Mouse (Mus musculus) ovary, postnatal 14 days (tissue): Measurements from ENCODE around the gene Adrm1.
"Not testable (repeated sequence)": the region's sequence is repeated elsewhere in the genome, so short reads cannot be mapped to it uniquely, and the experiment has no call there.

ENCODE experiments used
- DNase-seq: peaks from one replicate; pipeline ENCODE4 v3.0.0; 2022; ENCODE audit warnings: low spot score

The Adrm1 gene

DNA sequence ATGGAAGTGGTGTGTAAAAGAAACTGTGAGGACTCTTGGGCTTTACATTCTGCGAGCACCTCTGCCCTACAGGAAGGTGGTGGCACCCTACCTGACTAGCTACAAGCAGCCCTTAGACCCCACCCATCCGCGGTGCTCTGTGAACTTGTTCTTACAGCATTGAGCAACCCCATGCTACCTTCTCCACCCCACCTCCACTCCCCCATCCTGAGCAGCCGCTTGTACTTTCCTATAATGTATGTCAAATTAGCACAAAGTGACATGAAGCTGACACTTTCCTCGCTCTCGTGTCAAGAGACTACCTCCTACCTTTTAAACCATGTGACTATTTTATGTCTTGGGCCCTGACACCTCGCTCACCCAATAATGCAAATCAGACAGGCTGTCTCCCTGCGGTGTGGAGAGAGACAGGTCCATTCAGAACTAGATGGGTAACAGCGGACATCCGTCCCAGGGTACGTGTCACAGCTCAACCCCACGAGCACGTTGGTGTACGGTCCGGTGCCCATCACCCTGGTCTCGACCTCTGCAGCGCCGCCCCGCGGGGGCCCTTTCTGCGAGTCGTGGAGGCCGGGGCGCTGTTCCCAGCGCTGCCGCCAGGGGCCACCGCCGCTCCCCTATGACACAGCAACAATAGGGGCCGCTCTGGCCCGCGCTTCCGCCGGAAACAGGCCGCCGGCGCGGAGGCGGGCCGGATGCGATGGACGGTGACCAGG lies at the start of gene Adrm1:
Gene Adrm1, plus strand, starts transcription at position 680 of the 716 bp plus-strand sequence.
- DNase-seq = peak; percentile 96

DNA sequence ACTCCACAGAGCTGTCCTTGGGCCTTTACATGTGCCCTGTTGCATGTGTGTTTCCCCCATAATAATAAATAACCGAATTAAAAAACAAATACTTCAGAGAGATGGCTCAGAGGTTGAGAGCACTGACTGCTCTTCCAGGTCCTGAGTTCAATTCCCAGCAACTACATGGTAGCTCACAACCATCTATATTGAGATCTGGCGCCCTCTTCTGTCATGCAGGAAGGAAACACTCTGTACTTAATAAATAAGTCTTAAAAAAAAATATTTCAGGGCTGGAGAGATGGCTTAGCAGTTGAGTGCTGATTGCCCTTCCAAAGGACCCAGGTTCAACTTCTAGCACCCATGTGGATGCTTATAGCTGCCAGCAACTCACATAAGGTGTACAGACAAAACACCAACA lies 47.1 kb upstream of the Adrm1 start:
- DNase-seq = no peak

DNA sequence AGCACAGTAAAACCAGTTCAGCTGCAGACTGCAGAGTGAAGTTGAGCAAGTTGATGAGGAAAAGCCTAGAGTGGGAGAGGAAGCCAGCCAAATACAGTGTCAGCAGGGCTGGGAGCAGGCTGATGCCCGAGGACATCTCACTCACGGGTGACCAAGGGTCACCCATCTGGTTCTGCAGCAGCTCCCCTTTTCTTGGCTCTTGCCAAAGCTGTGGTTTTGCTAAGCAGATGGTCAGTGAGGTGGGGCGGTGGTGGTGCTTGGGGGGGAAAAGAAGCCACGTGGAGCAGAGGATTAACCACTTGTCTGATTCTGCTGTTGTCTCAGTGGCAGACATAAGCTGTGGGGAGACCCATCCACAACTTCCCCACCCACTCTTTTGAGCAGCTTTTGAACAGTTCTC lies 45.1 kb upstream of the Adrm1 start:
- DNase-seq = no peak

DNA sequence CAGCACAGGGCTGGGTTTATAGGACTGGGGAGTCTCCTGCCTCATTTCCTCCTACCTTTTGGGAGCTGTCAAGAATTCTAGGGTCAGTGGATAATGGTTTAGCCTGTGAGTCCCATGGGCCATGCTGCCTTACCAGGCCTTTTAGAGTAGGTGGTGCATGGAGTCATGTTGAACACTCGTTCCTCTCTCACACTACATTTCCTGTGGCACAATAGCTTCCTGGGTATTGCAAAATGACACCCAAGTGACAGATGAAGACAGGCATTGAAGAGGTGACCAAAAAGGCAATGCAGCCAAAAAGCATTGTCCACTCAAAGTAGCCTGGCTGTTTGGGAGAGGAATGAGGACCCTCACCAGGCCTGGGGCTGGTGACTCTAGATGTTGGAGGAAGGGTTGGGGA lies 43.6 kb upstream of the Adrm1 start:
- no peak for DNase-seq

DNA sequence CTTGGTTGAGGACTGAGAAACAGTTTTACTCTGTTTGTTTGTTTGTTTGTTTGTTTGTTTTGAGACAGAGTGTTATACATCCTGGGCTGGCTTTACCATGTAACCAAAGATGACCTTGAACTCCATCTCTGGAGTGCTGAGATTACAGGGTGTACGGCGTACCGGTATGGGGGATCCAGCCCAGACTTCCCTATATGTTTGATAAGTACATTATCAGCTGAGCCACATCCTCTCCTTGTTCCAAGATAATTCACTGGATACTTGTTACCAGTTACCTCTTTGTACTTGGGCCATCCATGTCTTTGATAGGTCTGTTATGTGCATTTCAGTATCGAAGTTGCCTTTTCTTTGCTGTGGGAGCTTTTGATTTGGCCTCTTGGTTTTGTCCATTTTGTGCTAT lies 38.1 kb upstream of the Adrm1 start:
- no peak for DNase-seq

DNA sequence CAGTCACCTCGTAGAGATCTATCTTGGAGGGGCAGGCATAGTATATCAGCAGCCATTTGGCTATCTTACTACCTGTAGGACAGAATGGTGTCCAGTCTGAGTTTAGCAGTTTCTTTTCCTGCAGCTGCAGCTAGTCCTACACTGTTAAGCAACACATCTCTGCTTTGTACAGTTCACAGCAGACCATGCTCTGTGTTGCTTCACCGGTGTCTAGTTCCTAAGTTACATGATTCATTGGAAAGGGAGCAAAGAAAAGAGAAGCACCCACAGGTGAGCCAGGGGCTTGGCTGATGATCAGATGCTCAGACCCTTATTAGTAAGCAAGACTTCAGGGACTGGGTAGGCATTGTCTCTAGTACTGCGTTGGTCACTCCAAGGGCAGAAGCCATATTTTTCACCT lies 37.4 kb upstream of the Adrm1 start:
- DNase-seq = no peak

DNA sequence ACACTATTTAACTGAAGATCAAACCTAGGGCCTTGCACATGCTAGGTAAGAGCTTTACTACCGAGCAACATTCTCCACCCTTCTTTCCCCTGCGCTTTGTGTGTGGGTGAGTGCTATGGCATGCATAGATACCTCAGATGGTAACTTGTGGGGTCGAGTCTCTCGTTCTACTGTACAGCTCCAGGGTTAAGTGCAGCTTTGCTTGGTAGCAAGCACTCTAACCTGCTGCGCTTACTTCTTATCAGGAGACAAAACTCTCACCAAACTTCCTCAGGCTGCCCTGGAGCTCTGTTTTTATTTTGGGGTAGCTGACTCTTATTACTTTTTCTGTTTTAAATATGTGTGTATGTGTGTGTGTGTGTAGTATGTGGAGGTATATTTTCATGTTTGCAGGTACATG lies 35.9 kb upstream of the Adrm1 start:
- DNase-seq = no peak

DNA sequence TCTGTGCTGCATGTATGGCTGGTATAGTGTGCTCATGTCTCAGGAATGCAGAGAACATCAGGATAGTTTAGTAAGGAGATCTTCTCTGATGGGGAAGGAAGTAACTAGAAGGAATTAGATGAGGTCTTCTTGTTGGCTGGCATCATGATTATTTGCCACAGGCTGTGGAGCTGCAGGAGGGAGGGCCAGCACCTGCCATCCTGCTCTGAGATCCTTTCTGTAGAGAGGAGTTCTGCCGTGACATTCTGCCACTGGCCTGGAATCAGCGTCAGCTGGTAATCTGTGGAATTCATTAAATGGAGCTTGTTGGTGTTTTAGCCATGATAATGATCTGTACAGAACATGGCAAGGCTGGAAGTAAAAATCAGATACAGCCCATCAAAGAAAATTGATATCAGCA lies 25.2 kb upstream of the Adrm1 start:
- DNase-seq = no peak

DNA sequence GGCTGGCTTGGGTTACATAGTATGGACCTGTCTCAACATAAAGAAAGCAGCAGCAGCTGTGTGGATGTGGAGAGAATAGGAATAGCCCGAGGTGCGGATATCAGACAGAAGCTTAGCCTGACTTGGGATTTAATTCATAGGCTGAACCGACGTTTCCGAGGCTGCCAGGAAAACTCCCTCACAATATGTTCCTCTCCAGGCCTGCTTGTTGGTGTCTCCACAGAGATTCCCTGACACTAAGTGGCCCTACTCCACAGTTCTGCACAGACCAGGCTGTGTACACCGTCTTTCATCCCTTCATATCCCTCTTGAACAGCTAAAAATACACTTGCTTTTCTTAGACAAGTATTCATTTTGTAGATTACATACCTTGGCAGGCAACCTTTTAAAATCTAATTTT lies 23.9 kb upstream of the Adrm1 start:
- DNase-seq = no peak

DNA sequence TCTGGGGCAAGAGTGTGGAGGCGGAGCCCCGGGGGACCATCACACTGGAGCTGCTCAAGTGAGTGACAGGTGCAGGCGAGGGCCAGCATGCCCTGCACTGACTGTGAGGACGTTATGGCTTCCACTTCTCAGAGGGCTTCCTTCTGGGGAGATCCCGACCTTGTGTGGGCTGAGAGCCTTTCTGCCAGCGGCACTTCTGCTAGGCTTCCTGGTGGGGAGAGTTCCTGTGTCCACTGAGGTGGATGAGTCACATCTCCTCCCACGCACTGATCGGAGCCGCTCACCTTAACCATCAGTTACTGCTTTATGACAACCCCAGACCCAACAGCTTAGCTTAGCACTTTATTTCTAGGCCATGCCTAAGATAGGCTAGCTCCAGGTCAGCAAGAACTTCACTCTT lies 22.7 kb upstream of the Adrm1 start:
- DNase-seq = no peak

DNA sequence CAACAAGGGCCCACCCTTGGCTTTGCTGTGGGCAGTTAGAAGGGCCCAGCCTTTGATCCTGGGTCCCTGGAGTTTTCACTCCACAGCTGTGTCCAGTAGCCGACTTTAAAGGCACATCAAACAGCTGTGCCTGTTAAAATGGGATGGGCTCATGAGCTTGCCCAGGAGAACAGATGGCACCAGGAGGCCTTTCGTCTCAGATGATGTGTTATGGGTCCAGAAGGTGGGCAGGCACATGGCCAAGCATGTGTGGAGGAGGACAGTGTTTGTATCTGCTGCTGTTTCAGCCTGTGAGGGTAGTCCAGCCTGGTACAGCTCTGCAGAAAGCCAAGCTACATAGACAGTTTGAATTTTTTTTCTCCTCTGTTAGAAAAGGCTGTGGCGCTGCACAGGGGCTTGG lies 16.5 kb upstream of the Adrm1 start:
- DNase-seq = no peak

DNA sequence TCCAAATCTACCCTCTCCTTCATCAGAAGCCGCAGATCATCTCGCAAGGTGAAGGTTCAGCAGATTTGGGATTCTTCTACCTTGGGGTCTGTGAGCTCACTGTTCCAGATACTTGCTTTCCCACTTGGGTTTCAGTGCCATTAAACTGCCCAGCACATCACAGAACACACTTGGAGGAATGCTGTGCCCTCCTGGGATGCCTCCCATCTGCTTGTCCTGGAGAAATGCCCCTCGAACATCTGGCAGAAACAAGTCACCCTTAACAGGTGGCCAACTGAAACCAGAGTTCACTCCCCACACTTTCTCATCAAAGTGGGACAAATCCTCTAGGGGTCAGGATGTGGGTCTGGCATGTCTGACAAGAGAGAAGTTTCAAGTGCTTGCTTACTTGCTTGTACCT lies 12.7 kb upstream of the Adrm1 start:
- DNase-seq = no peak

DNA sequence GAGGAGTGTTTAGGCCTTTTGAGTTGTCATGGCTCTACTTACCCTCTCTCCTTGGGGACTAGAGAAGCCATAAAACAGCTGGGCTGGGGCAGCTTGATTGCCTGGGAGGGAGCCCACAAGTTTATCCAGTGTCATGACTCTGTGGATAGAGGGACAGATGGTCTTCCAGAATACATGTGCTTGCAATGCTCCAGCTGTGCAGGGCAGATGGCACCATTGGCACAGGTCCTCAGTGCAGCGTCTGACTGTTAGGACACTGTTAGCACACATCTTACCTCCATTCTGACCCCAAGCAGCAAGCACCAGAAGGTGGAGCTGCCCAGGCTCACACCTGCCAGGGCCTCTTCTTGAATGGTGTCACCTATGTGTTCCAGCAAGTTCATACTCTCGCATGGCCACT lies 5.4 kb upstream of the Adrm1 start:
- DNase-seq = no peak

DNA sequence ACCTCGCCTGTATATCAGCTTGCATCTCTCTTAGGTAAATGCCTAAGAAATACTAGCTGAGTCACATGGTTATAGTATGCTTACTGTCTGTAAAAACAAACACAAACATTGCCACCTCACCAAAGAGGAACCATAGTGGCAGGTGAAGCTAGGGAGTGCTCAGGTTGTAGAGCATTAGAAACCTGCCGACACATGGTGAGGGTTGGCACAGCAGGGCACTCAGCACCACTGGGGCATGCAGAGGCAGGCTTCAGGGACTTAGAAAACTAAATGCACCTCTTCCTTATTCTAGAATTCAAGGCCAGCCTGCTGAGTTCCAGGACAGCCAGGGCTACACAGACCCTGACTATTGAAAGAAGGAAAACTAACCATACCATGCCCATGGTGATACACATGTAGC lies 4.4 kb upstream of the Adrm1 start:
- no peak for DNase-seq

DNA sequence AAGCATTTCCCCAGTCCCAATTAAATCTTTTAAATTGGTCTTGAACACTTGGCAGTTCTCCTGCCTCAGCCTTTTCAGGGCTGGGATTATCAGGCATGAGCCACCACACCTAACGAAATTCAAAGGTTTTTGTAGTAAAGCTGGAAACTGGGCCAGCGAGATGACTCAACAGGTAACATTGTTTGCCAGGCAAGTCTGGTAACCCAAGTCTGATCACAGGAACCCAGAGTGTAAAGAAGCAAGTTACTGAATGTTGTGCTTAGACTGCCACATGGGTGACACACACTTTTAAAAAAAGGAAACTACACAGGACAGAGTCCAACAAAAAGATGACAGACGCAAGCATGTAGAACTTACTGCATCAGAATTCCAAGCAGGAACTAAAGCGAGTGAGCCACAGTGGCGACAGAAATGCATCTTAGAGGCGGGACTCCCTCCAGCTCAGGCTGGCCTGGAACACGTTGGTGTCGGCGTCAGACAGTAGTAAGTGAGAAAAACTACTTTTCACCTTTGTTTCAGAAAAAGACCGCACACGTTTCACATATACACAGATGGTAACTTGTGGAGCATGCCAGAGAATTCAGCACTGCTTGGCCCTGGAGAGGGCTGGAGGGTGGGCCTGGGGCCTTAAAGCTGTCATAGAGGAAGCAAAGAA lies 1.0 kb upstream of the Adrm1 start:
- DNase-seq = no peak

DNA sequence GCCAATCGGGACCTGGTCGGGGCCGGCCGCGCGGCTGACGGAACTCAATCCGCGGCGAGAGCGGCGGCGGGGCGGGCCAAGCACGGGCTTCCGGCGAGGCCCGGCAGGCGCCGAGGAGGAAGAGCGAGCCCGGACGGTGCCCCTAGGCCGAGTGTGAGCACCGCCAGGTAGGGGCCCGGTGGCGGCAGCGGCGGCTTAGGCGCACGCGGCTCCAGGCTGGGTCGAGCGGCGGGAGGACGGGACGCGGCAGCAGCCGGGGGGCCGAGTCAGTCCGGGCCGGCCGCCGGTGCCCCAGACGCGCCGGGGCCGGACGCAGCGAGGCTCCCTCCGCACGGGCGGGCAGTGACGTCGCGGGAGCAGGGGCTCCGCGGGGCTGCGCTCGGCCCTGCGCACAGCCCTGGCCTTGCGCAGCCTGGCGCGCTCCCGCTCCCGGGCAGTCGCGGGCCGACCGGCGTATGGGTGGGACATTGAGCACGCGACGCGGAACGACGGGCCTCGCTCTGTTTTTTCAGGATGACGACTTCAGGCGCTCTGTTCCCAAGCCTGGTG lies 311 bp downstream of the Adrm1 start:
- no peak for DNase-seq

DNA sequence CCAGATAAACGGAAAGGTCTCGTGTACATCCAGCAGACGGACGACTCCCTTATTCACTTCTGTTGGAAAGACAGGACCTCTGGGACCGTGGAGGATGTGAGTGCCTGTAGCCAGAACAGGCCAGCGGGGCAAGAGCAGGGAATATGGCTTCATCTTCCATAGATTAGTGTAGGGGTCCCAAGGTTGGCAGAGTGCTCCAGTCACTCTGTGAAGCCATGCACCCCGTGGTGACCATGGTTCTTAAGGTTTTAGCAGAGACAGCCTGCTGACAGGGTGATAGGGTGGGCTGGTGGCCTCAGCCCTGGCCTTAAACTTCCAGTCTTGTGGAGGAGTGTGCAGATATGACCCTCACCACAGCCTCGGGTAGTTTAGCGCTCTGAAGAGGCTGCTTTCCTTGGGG lies 867 bp downstream of the Adrm1 start:
- no peak for DNase-seq

DNA sequence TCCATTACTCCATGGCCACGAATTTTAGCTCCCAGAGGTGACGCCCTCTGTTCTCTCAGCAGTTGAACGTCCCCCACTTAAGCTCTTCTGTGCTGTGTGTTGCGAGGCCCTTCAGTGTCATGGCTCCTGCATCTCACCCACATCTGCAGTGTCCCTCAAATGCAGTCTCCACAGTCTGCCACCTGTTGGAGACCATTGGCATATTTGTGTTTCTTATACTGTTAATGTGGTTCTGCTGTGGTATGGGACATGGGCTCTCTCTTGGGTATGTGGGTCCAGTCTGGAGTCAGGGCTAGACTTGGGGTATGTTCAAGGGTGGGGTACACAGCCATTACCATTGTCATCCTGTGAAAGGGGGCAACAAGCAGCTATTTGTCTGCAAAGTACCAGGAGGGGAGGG lies 1.9 kb downstream of the Adrm1 start:
- DNase-seq = no peak

DNA sequence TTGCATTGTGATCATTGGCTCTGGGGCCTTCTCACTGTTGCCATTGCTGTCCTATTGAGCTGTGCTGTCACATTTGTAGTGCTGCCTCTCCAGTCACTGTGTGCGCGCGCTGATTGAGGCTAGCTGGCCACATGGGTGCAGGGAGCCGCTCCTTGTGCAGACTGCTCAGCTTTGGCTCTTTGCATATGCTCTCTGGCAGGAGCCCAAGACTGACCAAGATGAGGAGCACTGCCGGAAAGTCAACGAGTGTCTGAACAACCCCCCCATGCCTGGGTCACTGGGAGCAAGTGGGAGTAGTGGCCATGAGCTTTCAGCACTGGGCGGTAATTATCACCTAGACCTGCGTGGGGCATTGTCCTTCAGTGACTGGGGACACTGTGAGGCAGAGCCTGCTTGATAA lies 2.4 kb downstream of the Adrm1 start:
- not testable (repeated sequence) for DNase-seq

DNA sequence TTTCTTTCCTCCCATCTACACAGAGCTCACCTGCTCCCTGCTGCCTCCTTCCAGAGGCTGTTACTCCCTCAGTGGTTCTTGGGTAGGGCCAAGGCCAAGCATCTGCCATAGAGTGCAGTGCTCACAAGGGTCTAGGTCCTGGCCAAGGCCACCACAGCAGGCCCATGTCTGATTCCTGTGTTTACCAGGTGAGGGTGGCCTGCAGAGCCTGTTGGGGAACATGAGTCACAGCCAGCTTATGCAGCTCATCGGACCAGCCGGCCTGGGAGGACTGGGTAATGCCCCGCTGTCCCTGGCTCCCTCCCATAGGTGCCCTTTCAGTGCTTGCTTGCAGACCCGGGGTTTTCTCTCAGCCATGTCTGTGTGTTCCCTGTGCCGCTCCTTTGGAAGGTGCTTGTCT lies 2.8 kb downstream of the Adrm1 start:
- no peak for DNase-seq

DNA sequence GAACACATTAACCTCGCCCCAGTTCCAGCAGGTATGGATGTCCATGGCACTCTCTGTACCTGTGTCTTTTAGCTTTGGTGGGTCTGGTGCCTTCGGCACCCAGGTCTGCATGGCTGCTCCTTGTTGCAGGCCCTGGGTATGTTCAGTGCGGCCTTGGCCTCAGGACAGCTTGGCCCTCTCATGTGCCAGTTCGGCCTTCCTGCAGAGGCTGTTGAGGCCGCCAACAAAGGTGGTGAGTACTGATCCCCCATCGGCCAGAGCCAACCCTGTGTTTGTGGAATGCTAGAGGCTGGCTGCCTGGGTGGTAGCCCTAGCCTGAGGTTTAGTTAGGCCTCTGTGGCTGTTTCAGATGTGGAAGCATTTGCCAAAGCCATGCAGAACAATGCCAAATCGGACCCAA lies 4.4 kb downstream of the Adrm1 start:
- no peak for DNase-seq

DNA sequence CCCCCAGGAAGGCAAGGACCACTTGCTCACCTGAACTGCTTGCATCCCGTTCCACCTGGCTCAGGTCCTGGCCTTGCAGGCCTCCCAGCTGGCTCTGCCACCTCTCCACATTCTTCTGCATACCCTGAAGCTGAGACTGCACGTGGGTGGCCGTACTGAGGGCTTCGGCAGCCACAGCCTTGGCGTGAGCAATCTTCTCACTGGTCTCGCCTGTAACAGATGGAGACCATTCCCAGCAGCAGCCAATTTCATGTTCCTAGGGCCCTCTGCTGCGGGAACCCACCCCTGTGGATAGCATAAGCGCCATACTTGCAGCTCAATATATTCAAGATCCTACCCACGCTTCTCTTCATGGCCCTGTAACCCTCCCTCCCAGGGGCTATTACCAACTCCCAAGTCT lies 10.3 kb downstream of the Adrm1 start:
- no peak for DNase-seq

DNA sequence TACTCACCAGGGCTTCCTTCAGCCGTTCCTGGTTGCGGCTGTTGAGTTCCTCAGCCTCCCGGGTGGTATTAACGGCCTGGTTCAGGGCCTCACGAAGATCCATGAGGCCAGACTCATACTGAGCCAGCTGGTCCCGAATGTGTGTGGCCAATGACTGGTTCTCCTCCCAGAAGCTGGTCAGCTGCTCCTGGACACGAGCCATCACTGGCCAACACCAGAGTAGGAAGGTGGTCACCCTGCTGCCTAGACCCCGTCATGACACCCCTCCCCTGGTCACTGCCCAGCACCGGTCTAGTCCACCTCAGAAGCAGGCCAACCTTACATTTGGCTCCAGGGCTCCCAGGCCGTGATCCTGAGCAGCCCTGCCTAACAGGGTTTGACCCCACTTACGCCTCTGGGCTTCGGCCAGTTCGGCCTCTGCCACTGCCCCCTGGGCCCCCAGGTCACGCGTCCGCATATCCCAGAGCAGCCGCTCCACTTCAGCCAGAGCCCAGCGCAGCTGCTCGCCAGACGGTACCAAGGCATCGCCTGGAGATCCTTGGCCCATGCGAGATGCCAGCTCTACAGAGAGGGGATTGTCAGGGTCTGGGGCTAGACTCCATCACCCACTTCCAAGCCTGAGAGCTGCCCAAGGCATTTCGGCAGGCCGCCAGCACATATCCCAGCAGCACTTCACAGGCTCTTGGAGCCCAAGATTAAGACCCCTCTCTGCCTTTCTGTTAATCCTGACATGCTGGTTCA lies 12.9 kb downstream of the Adrm1 start:
- no peak for DNase-seq
